Mouse (Mus musculus) intestine, embryonic 14.5 days (tissue): ENCODE measurements at regions not wholly inside any gene's neighbourhood (a gene's known extent, or its start where the extent isn't known, plus 50 kb on each side); places are given as distances from the start of the nearest gene placed in this dataset.

ENCODE experiments used
- ATAC-seq: fragments of 200-750 bp; cut with Nextera tagmentation; replicated peaks from 2 replicates; pipeline ENCODE4 v1.8.0; 2017; ENCODE audit warnings: low read depth, moderate number of reproducible peaks, moderate TSS enrichment, moderate library complexity; ENCODE audit not compliant: low FRiP score, low TSS enrichment
- DNase-seq: peaks from one replicate; pipeline ENCODE4 v3.0.0-alpha.2; 2018; ENCODE audit warnings: low spot score
- H3K27ac ChIP-seq: fragments of 300-500 bp; sonication (generic); 2 replicates; pipeline ENCODE4 v1.5.1; 2014; ENCODE audit warnings: low read depth, mild to moderate bottlenecking, control low read depth
- H3K27me3 ChIP-seq: fragments of 300-500 bp; sonication (generic); replicated peaks from 2 replicates; pipeline ENCODE4 v1.6.1; 2014; ENCODE audit warnings: low read length, control low read depth; ENCODE audit not compliant: control insufficient read depth, insufficient read depth
- H3K36me3 ChIP-seq: fragments of 300-500 bp; sonication (generic); 2 replicates; pipeline ENCODE4 v1.6.1; 2014; ENCODE audit warnings: low read length, control low read depth; ENCODE audit not compliant: control insufficient read depth, insufficient read depth
- H3K4me1 ChIP-seq: fragments of 300-500 bp; sonication (generic); replicated peaks from 2 replicates; pipeline ENCODE4 v1.6.1; 2014; ENCODE audit warnings: low read length, control low read depth, mixed read lengths; ENCODE audit not compliant: control insufficient read depth, insufficient read depth
- H3K4me2 ChIP-seq: fragments of 300-500 bp; sonication (generic); 2 replicates; pipeline ENCODE4 v1.6.1; 2014; ENCODE audit warnings: low read length
- H3K4me3 ChIP-seq: fragments of 300-500 bp; sonication (generic); 2 replicates; pipeline ENCODE4 v1.5.1; 2014; ENCODE audit warnings: low read depth, low read length, control low read depth, mixed read lengths
- H3K9ac ChIP-seq: fragments of 300-500 bp; sonication (generic); 2 replicates; pipeline ENCODE4 v1.6.1; 2014; ENCODE audit warnings: mild to moderate bottlenecking, low read length
- H3K9me3 ChIP-seq: fragments of 300-500 bp; sonication (generic); 2 replicates; pipeline ENCODE4 v1.6.1; 2016; ENCODE audit warnings: low read length, control low read depth; ENCODE audit not compliant: control insufficient read depth
- WGBS: fragments of 180-500 bp; shearing (Covaris S2); extraction: QIAGEN DNeasy Blood & Tissue Kit; methylation state at CpG from one replicate; pipeline ENCODE4 v1.1.7; 2014; 5-methylcytosine and 5-hydroxymethylcytosine counted together

DNA sequence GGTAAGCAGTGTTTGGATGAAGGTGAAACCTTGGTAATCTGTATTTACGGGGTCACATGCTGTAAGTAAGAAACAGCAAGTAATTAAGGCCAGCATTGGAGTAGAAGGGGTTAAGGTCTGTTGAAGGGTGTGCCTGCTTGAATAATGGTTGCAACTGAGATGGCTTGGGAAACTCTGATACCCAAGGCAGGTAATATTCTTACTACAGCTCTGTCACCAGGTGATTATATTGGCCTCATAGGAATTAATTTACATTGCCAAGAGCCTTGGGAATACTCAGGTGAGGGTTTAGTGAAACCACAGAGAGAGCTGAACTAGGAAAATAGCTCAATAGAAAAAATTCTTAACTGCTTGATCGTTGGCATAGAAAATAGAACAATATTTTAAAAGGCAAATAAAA, 73.8 kb upstream of the Lcorl start:
- no peaks in the 10 kb centered on the region for H3K9me3 ChIP-seq
- 75% methylated on average over 2 of the region's 2 CpGs for WGBS
- no peak overlapping the region for H3K27ac ChIP-seq
- H3K4me1 ChIP-seq: peaks cover under 1% of the 10 kb centered on the region; the same call in 1 of the 2 replicates
- H3K4me3 ChIP-seq: no peak overlapping the region
- no peaks in the 10 kb centered on the region for H3K27me3 ChIP-seq
- no peak for DNase-seq
- no peak for ATAC-seq
- no peak overlapping the region for H3K9ac ChIP-seq
- H3K4me2 ChIP-seq: no peak overlapping the region
- no peaks in the 10 kb centered on the region for H3K36me3 ChIP-seq

DNA sequence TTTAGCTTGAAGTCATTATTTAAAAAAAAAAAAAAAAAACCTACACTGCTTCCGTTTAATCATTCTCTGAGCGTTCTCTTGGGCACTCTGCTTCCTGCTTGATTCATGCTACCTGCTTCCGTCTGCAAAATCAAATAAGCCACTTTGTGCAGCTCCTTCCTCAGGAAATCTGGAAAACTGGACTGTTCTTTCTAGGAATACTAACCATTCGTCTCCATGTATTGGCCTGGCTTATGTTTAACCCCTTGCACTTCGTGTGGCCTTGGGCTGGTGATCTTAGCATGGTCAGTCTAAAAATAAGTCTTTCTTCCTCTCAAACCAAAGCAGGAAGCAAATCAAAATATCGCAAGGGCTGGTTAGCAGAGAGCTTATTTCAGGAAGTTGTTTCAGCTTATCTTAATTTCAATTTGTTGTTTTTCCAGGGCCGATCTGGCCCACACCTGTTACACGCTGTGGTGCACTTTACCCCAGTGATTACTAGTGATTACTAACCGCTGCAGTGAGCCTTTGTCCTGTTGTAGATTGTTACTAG, 68.5 kb upstream of the Lcorl start:
- Histone ChIP-seq H3K4me3 (no peak overlapping the region), H3K9me3 (no peaks in the 10 kb centered on the region), H3K27ac (0 out of 2 replicates have a peak overlapping the region, but pooled peaks have one; percentile 33), H3K36me3 (no peaks in the 10 kb centered on the region), H3K4me1 (peaks cover 5% of the 10 kb centered on the region), H3K9ac (no peak overlapping the region), H3K4me2 (no peak overlapping the region), H3K27me3 (no peaks in the 10 kb centered on the region)
- 50% methylated on average over 9 of the region's 9 CpGs for WGBS
- no peak for ATAC-seq
- DNase-seq: no peak

- Histone ChIP-seq H3K4me2 (no peak overlapping the region), H3K27me3 (no peaks in the 10 kb centered on the region), H3K4me1 (peaks cover 5% of the 10 kb centered on the region), H3K9me3 (no peaks in the 10 kb centered on the region), H3K9ac (no peak overlapping the region), H3K27ac (no peak overlapping the region), H3K36me3 (no peaks in the 10 kb centered on the region), H3K4me3 (no peak overlapping the region)
- ATAC-seq: no peak; the same call in 1 of the 2 replicates
- no peak for DNase-seq
- WGBS: 85% methylated on average over 3 of the region's 3 CpGs
Observed at GRCm38 (mm10) chr5:45923907-45924594, 66.6 kb upstream of the Lcorl start.
